Mouse (Mus musculus) activated CD4-positive, CD25-positive, alpha-beta regulatory T cell, adult 4 months (primary cell): ENCODE measurements around the gene Tdpoz1. TPM values are rescaled to one million over a fixed set of nuclear protein-coding genes. Genes with fewer than 3 reads are reported as not detected.
"Not testable (repeated sequence)": the region's sequence is repeated elsewhere in the genome, so short reads cannot be mapped to it uniquely, and the experiment has no call there.

ENCODE experiments used
- ATAC-seq: one replicate; pipeline ENCODE4 v1.8.0; 2017
- polyA plus RNA-seq, 2 experiments: library from polyadenylated mRNA; unstranded; fragments of 100-300 nt; shearing (Covaris generic); gene quantifications; one replicate each; pipeline ENCODE4 v1.2.1; 2017

Gene Tdpoz1
- polyA plus RNA-seq = not detected

GRCm38 (mm10) chr3:93676210-93676609 is at the start of gene Tdpoz1:
Gene Tdpoz1, minus strand, starts transcription at chr3:93676310.
- not testable (repeated sequence) for ATAC-seq

- ATAC-seq = not testable (repeated sequence)
Observed at GRCm38 (mm10) chr3:93708969-93709637, 33.0 kb upstream of the Tdpoz1 start.

- ATAC-seq = not testable (repeated sequence)
Observed at GRCm38 (mm10) chr3:93692970-93693369, 16.9 kb upstream of the Tdpoz1 start, which contains the start of gene Gm37596. Gene Gm37596, minus strand, starts transcription at chr3:93693070.

- not testable (repeated sequence) for ATAC-seq
Observed at GRCm38 (mm10) chr3:93670805-93671503, 5.2 kb downstream of the Tdpoz1 start.

- ATAC-seq = no peak
Observed at GRCm38 (mm10) chr3:93654260-93654659, 21.9 kb downstream of the Tdpoz1 start.

GRCm38 (mm10) chr3:93652586-93652985 is 23.5 kb downstream of the Tdpoz1 start, which contains the start of gene Tdpoz2:
Gene Tdpoz2, minus strand, starts transcription at chr3:93652686.
- ATAC-seq = no peak

GRCm38 (mm10) chr3:93630917-93631714 is 45.0 kb downstream of the Tdpoz1 start:
- peak; percentile 62 for ATAC-seq

Other genes with a start within 250 kb of the Tdpoz1 start
- not detected for gene Tchh, start 234.0 kb downstream of the Tdpoz1 start, polyA plus RNA-seq
- gene Tchhl1, start 207.6 kb downstream of the Tdpoz1 start, polyA plus RNA-seq = not detected
- 1,000 to 10,000 TPM; 1,103 to 1,136 TPM for gene S100a11, start 155.8 kb downstream of the Tdpoz1 start, polyA plus RNA-seq
- gene S100a10, start 121.2 kb downstream of the Tdpoz1 start, polyA plus RNA-seq = 1,000 to 10,000 TPM; 1,196 to 1,341 TPM
- gene Tdpoz2, start 23.6 kb downstream of the Tdpoz1 start, polyA plus RNA-seq = not detected
- gene Gm37596, start 16.8 kb upstream of the Tdpoz1 start, polyA plus RNA-seq = not detected
- gene Gm5773, start 96.7 kb upstream of the Tdpoz1 start, polyA plus RNA-seq = not detected
- not detected for gene Tdpoz4, start 120.1 kb upstream of the Tdpoz1 start, polyA plus RNA-seq
- not detected for gene Tdpoz3, start 149.7 kb upstream of the Tdpoz1 start, polyA plus RNA-seq